Mouse (Mus musculus) cerebellum, adult 8-10 months (tissue): ENCODE results near the gene Mapk1ip1l.

Experiments used
- DNase-seq: peaks from one replicate; pipeline ENCODE4 v3.0.0; 2022

Mapk1ip1l gene

DNA sequence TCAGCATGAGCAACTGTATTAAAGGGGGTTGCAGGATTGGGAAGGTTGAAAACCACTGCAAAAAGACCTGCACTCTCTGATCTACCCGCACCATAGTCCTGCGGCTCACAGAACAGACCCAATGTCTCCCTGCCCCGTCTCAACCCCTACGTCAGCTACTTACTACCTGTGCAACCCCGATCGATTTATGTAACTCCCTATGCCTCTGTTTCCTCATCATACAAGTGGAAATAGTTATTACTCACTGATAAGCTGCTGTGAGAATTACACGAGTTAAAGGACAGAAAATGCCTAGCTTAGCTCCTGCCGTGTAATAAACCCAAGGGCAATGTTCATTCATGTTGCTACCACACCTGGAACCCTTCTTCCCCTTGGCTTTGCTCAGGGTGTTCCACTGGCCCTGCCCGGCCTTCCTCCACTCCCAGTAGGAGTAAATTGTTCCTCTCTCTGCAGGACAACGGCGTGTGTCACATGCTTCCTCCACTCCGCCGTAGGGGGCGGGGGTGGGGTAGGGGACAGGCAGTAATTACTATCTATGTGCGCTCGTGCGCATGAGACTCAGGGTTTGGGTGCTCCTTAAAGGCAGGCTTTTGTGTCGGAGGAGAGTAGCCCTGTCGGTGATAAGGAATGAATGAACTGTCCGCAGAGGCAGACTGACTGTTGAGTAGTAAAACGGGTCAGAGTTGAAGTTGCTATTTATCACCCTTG, 66.8 kb downstream of the Mapk1ip1l start:
- DNase-seq = no peak

DNA sequence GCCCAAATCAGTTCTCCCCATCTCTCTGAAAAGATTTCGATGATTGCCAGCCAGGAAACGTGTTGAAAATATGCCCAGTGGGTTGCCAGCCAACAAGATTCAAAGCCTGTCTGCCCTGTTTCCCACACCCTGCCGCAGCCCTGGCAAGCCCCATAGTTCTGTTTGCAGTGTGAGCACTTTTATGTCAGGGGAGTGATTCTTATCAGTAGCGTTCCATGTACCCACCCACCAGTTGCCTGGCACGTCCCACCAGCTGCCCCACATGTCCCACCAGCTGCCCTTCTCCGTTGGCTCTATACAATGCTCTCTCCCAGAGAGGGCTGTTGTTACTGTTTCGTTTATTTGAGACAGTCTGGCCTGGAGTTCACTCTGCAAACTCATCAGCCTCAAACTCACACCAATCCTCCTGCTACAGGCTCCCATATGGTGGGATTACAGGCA, 68.8 kb downstream of the Mapk1ip1l start:
- no peak for DNase-seq

DNA sequence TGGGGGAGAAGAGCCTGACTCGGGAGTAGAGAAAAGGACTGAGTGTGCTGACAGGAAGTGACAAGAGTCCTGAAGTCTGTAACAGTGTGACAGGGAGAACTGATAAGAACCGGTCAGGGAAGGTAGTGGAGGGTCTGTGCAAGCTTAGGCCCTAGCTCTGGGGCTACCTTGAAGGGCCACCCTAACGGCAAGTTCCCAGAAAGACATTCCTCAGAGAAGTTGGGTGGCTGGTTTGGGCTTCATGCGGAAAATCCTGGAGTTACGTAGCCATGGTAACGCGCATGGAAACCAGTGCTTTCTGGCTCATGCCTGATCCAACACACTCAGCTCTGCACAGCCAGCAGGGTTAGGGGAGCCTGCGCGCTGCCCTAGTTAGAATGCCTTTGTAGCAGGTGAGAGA, 69.4 kb downstream of the Mapk1ip1l start, which contains the start of gene Lgals3:
Gene Lgals3 (plus strand): TSS at position 291 of the 400 bp plus-strand sequence.
- DNase-seq = no peak

DNA sequence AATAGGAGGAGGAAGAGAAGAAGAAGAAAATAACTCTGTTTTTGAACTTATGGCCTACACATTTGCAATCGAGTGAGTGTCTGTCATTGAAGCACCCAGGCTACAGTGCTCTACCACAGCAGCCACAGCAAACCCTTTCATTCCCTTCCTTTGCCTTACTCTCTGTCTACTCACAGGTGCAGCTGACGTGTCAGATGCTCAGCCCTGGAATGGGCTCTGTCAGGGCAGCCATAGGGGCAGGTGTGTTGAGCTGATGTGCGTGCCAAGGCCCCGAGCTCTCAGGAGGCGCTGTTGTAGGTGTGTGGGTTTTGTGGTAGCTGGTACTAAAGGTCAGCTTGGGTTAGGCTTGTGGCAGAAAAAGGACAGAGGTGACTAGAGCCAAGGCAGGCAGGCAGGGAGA, 71.7 kb downstream of the Mapk1ip1l start:
- no peak for DNase-seq

DNA sequence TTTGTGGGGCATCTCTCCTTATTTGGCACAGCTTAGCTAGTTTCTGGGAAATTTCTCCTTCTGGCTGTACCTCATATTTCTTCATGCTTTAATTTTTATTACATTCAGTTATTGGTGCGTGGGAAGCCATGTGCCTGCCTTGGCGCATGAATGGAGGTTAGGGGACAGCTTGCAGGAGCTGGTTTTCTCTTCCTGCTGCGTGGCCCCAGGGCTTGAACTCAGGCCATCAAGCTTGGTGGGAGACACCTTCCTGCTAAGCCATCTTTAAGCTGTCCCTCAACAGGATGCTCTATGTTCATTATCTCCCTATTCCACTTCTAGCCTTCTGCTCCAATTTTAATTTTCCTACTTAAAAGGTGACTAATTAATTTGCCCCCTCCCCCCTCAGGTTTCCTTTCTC, 72.7 kb downstream of the Mapk1ip1l start:
- no peak for DNase-seq

DNA sequence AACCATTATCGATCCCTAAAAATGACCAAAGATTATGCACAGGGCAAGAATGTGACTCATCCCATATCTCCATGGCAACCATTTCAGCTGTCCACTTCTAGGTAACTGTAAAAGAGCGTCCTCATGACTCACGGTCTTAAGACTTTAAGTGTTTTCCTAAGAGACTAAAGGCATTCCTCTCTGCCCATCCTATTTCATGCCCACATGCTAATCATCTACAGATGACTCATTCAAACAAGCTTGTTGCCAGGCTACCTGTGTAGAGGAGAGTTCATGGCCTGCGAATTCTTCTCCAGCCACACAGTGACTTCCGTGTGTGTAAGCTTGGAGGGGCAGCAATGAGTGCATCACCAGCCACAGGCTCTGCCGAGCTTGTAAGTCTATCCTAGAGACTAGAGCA, 73.6 kb downstream of the Mapk1ip1l start:
- DNase-seq = no peak
